Mouse (Mus musculus) embryo, embryonic 11.5 days (tissue): ENCODE data around the gene Rnf128.
"Not testable (repeated sequence)": the region's sequence is repeated elsewhere in the genome, so short reads cannot be mapped to it uniquely, and the experiment has no call there.

Experiments
- DNase-seq: peaks from one replicate; pipeline ENCODE4 v3.0.0-alpha.2; 2012; ENCODE audit warnings: low read depth, low spot score

Gene Rnf128

GRCm38 (mm10) chrX:139562925-139563461 is at the start of gene Rnf128:
Gene Rnf128, plus strand, starts transcription at chrX:139563316.
- no peak for DNase-seq

- no peak for DNase-seq
Measured at GRCm38 (mm10) chrX:139516156-139516555, 47.0 kb upstream of the Rnf128 start.

DNA sequence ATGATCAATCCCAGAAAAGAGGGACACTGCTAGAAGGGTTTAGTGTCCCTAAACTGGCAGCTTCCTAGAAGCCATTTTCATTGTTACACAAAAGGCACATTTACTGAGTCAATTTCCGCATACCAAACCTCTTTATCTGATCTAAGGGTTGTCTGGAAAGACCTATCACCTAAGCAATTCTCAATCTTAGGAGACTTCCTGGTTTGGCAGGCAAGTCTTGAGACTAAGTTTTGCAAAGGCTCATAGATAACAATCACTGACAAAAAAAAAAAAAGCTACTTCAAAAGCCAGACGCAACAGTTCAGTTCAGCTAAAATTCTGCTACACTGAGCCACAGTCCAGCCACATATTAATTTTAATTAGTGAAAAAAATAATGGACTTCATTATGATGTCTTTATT is 43.9 kb upstream of the Rnf128 start:
- no peak for DNase-seq

DNA sequence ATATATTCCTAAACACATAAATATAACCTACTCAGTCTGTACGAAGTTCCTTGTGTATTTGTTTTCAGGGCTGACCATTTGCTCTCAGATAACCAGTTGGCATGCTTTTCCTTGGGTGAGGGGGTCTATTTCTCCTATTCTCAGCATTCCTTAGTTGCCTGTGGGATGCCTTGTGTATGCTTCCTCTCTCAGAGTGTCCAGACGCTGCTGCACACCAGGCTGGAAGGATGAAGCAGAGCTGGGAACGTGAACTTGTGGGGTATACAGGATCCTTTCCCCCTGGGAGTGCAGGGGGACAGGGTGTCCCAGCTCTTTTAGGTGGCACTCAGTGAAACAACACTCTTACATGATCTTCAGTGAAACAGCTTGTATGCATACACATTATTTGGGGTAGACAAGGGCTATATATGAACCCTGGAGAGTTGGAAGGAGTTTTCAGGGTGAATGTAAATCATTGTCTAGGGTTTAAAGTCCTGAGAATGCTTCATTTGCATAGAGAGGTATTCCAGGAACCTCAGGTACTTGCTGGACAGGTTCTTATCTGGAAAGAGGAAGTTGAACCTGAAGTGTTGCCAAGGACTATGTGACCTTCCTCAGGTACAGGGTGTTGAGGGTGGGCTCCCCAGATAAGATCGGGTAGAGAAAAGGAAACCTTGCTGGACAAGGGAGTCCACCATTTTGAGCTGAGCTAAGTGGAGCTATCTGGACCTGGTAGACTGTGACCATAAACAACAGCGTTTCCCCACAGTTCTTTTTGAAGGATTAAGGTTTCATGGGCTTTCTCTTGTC is 38.6 kb upstream of the Rnf128 start:
- DNase-seq: no peak

GRCm38 (mm10) chrX:139525724-139526123 is 37.4 kb upstream of the Rnf128 start:
- no peak for DNase-seq

DNA sequence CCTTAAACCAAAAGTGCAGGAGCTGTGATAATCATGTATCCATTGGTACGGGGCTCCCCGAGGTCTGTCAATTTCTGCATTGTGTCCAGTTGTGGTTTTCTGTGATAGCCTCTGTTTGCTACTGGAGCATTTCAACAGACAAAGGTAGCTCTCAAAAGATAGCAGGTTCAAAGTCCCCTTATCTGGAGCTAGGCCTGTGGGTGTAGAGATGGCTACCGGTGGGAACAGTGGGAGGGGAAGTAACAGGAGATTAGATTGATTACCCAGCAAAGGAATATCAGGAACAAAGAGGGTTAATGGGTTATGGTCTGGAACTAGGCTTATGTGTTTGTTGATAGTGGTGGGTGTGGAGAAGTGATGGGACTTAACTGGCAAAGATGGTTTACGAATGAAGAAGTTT is 36.1 kb upstream of the Rnf128 start:
- no peak for DNase-seq

- DNase-seq: no peak
Measured at GRCm38 (mm10) chrX:139529678-139530077, 33.4 kb upstream of the Rnf128 start.

DNA sequence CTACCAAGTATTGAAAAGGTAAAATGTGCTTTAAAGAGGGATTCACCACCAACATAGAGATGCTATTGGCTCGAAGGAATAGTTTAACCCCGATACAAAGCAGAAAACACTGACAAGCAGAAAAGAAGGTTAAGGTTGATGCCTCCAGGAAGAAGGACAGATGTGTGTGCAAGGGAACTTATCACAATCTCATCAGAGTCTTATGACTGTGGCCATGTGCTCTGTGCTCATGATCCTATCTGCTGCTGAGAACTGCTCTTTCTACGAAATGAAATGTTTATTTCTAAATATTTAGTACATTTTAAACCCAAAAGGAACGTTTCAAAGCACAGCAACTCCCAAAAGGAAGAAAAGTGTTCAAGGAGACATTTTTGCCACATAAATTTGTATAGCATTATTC is 30.8 kb upstream of the Rnf128 start:
- DNase-seq: no peak

DNA sequence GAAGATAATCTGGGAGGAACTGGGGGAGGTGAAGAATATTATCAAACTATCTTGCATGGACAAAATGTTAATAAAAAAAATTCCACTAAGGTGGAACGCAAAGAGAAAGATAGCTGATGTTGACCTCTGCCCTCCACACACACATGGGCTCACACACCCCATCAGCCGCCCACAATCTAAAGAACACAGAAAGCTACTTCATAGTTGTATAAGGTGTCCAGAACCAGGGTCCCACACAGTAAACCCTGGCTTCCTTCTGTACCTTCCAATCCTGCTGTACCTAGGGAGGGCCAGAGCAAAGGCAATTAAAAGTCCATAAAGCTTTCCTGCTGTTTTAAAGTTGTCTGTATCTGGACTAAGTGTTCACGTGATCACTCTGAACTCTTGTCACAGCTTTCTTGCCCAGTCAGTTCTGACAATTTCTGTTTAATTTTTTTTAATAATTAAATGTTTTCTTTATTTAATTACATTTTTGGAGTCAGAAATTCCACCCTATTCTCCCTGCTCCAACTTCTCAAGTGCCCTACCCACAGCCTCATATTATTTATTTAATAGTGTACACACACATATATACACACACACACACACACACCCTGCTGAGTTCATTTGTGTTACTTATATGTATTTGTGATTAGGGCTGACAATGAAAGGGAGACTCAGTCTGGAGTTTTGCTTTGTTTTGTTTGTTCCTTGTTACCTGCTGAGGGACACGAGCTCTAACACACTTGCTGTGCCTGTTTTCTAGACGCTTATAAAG is 25.3 kb upstream of the Rnf128 start:
- no peak for DNase-seq

- no peak for DNase-seq
Measured at GRCm38 (mm10) chrX:139543726-139544125, 19.4 kb upstream of the Rnf128 start.

GRCm38 (mm10) chrX:139550456-139550855 is 12.7 kb upstream of the Rnf128 start:
- DNase-seq: no peak

DNA sequence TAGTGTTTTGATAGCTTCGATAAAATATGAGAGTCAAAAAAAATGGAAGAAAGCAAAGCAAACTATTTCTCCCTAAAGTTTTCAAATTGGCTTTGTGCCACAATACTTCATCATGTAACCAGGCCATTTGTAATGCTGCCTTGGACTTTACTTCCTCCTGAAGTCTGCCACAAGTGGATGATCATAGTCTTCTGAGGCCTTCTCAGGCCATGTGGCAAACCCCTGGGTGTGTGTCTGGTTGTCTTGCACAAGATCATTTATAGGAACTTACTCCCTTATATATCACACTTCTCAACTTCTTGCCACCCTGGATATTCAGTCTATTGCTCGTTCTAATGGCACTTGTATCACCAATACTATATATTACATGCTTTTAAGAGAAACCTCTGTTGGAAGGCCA is 11.0 kb upstream of the Rnf128 start:
- no peak for DNase-seq

- no peak for DNase-seq
Measured at GRCm38 (mm10) chrX:139562255-139562924, 726 bp upstream of the Rnf128 start.

- DNase-seq: no peak
Measured at GRCm38 (mm10) chrX:139570054-139570453, 6.9 kb downstream of the Rnf128 start.

DNA sequence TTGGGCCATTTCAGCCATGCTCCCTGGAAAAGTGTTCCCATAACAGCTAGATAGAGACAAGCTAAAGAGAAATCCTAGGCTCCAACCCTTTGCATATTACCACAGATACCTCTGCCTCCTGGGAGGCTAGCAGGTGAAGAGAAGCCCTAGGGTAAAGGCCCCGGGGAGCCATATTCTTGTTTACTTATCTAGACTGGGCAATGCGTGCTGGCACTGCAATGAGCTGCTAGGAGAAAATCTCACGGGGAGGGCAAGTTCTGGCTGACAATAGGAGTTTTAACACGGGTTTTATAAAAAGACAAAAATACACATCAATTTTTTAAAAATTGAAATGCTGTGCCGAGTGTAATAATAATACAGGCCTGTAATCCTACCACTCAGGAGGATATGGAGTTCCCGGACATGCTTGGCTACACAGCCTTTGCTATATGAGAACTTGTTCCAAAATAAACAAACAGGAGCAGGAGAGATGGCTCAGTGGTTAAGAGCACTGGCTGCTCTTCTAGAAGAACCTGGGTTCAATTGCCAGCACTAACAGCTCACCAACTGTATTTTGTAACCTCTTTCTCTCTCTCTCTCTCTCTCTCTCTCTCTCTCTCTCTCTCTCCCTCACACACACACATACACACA is 15.6 kb downstream of the Rnf128 start:
- DNase-seq: no peak

GRCm38 (mm10) chrX:139583616-139584015 is 20.5 kb downstream of the Rnf128 start:
- DNase-seq: no peak

DNA sequence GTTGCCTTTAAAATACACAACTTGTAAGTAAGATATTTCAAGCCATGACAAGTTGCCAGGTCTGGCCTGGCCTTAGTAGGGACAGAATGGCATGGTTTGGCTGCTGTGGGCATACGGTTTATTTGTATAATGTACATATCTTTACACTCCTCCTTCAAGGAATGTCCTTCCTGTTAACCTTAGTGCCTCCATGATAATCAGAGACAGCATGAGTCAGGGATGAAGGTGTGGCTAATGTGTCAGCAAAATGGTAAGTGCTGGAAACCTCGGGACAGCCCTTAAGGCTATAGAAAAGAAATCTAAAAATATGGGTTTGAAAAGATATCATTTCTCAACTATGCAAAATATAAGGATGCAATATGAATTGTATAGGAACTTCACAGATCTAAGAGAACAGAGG is 23.6 kb downstream of the Rnf128 start:
- DNase-seq: not testable (repeated sequence)

DNA sequence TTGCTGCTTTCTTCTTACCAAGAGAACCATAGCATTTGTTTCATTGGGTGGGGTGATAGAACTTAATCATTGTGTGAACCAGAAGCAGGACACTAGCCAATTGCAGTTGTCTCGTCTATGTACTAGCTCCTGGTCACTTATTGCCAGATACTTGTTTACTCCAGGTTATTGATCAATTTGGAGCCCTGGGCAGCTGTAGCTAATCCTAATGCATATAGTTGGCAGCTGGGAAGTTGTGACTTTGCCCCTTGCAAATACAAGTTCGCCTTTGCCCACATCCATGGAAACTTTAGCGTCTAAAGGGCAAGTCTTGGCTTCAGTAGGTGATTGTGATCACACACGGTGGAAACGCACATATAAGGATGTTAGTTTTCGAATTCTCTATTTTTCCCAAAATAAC is 33.3 kb downstream of the Rnf128 start:
- DNase-seq: no peak

- DNase-seq: peak; percentile 68
Measured at GRCm38 (mm10) chrX:139610033-139610764, 47.1 kb downstream of the Rnf128 start.

- peak; percentile 4 for DNase-seq
Measured at GRCm38 (mm10) chrX:139610765-139611300, 47.7 kb downstream of the Rnf128 start.

GRCm38 (mm10) chrX:139614761-139615160 is 51.6 kb downstream of the Rnf128 start:
- no peak for DNase-seq
